Mouse (Mus musculus): Measurements from ENCODE around the gene Furin. TPM values are rescaled to one million over a fixed set of nuclear protein-coding genes. Genes with fewer than 3 reads are reported as not detected.
A peak's percentile ranks its signal among the peaks of the same experiment; 100 is the strongest.
"Not testable (repeated sequence)": the region's sequence is repeated elsewhere in the genome, so short reads cannot be mapped to it uniquely, and the experiment has no call there.

Gene Furin
- polyA plus RNA-seq, 1 experiment, result 25.3 TPM

DNA sequence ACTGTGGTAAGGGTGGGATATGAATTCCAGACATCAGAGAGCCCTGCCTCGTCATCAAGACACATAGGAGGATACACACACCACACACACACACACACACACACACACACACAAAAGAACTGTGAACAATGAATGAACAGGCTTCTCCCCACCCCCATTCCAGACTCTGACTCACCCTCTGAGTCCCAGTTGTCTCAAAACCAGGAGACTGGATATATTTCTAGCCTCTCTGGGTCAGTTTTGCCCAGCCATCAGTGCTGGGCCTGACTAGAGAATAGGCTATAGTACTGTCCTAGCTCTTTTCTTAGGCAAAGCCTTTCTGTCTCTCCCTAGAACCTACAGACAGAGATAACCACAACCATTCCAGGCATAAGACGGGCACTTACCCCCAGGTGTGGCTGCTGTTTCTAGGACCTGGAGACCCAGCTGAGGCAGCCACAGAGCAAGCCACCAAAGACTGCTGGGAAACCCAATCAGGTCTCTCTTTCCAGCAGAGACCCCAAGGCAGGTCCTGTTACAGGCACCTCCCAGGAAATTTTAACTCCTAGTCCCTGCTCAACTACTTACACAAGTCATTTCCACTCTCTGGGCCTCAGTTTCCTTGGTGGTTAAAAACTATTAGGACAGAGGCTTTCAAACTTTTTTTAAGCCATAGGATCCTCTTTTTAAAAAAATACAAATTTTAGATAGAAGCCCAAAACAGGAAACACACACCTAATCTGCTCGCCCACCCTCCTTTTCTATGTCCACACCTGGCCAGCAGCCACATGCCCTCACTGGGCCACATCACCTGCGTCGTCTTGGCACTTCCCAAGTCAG, 4.0 kb downstream of the Furin start:
- no peak for DNase-seq (ENCODE audit: low spot score)

DNA sequence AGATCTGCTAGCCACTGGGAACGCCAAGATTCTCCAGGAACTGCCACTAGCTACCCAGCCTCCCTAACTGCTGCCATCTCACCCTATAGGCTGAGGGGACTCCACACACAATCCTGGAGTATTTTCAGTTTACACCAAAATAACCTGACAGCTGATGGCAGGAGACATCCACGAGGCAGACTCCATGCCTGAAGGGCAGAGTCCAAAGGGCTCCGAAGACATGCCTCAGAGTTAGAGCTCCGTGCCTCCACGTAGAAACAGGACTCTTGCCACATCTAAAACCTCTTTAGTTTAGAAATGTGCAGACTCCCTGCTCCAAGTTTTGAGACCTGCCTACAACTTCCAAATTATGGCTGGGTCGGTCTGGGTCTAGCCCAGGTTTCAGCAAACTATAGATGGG, 4.7 kb downstream of the Furin start:
- DNase-seq (ENCODE audit: low spot score), result no peak

DNA sequence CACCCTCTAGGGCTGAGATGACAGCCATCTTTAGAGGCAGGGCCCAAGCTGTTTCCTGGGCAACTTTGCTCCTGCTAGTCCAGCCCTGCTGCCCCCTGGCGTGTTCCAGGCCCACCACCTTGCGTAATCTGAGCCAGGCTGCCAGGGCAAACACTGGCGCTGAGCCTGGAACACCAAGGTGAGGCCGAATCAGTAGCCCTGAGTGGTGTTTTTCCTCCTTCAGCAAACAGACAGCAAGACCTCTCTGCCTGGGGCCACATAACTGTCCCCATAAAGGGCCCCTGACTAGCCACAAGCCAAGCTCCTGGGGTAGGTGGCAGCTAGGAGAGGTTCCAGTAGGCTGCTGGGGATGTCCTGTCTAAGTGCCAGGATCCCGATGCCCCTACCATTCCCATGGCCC, 5.1 kb downstream of the Furin start:
- DNase-seq (ENCODE audit: low spot score), result peak; percentile 41

GRCm38 (mm10) chr7:80398654-80399444, 6.4 kb downstream of the Furin start:
- no peak for DNase-seq (ENCODE audit: low spot score)

DNA sequence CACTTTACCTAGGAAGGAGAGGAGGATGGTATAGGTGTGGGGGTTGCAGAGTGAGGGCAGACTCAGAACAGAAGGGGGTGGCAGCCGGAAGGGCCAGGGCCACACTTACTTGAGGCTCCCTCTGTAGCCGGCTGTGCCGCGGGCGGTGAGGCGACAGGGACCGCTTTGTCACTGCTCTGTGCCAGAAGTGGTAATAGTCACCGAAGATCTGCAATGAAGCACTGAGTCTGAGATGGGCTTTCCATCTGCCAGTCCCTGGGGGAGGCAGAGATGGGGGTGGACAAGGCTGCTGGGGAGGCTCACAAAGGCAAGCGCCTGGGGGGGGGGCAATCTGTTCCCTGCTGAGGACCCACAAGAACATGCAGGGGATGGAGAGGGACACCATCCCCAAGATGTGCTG, 7.2 kb downstream of the Furin start:
- no peak for DNase-seq (ENCODE audit: low spot score)

GRCm38 (mm10) chr7:80396427-80396826, 8.8 kb downstream of the Furin start:
- not testable (repeated sequence) for DNase-seq (ENCODE audit: low spot score)

DNA sequence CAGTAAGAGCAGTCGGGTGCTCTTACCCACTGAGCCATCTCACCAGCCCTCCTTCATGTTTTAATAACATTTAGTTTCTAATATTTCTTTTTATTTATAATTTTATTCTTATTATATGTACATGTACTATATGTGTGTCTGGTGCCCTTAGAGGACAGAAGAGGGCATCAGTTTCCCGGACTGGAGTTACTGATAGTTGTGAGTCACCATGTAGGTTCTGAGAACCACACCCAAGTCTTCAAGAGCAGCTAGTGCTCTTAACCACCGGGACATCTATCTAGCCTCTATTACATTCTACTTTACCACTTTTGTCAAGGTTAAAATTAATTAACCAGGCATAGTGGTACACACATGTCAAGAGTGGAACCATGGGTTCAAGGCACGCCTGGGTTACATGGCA, 10.6 kb downstream of the Furin start:
- DNase-seq (ENCODE audit: low spot score), result no peak

GRCm38 (mm10) chr7:80392119-80392518, 13.1 kb downstream of the Furin start:
- no peak for DNase-seq (ENCODE audit: low spot score)

DNA sequence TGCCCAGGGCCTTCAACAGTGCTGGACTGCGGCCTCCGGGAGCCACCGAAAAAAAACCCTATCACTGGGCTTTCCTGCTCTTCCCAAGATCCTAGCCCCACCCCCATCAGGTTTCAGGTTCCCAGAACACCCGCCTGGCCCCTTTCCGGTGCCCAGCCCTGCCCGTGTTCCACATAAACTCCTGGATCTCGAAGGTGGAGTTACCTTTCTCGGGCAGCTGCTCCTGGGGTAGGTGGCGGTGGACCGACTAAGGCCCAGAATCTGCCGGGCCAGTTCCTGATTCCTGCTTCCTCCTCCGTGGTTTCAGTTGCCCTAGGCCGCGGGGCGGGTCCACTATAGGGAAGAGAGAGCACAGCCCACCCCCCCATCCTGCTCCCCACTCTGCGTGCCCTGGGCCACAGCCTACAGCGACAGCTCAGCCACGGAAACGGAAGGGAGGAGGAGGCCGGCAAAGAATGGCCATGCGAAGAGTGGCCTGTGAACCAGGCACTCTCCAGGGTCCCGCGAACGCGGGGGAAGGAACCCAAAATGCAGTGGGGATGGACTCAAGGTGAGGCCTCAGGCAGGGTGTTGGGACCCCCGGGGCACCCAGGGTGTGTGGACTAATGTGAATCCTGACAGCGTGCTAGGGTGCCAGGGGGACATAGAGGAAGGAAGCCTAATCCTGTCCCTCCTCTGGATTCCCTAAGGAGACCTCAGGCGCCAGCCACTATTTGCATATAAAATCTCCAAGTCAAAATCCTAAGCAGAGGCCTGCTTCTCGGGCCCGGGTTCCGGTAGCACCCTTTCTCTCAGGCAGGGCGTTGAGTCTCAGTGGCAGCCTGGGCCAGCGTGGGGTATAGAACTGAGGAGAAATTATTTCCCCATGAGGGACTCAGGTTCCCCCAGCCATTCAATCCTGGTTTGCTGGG, 17.3 kb downstream of the Furin start, which contains the start of gene Fes:
Gene Fes, minus strand, starts transcription at position 314 of the 911 bp plus-strand sequence.
- peak; percentile 45 for DNase-seq (ENCODE audit: low spot score)

DNA sequence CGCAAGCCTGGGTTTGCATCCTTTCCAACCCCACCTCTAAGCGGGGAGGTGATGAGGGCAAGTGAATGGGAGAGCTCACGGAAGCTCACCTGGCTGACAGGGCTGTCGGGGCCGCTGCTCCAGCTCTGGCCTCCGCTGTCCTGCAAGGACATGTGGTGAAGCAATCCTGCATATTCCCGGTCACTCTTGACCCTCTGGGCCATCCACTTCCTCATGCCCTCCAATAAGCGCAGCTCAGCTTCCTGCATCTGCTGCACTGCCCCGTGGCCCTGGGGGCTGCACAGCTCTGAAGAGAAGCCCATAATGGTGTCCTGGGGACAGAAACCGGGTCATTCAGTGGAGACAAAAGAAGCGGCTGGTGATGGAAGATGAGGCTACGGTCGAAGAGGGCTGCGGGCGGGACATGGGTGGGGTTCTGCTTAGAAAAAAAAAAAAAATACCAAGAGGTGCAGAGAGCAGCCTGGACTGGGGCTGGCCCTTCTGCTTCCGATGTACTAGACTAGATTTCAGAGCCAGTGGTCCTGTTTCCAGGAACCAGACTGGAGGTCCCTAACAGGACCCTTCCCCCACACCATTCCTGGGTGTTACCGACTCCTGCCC, 18.1 kb downstream of the Furin start:
- no peak for DNase-seq (ENCODE audit: low spot score)

GRCm38 (mm10) chr7:80386235-80386930, 18.9 kb downstream of the Furin start:
- peak; percentile 86 for DNase-seq (ENCODE audit: low spot score)

GRCm38 (mm10) chr7:80382919-80383318, 22.3 kb downstream of the Furin start:
- DNase-seq (ENCODE audit: low spot score), result no peak

- DNase-seq (ENCODE audit: low spot score), result no peak
Measured at GRCm38 (mm10) chr7:80379531-80379930, 25.7 kb downstream of the Furin start.

- no peak for DNase-seq (ENCODE audit: low spot score)
Measured at GRCm38 (mm10) chr7:80377471-80377870, 27.8 kb downstream of the Furin start.

- DNase-seq (ENCODE audit: low spot score), result no peak
Measured at GRCm38 (mm10) chr7:80376192-80376591, 29.0 kb downstream of the Furin start.

GRCm38 (mm10) chr7:80375376-80376039, 29.7 kb downstream of the Furin start:
- DNase-seq (ENCODE audit: low spot score), result no peak

DNA sequence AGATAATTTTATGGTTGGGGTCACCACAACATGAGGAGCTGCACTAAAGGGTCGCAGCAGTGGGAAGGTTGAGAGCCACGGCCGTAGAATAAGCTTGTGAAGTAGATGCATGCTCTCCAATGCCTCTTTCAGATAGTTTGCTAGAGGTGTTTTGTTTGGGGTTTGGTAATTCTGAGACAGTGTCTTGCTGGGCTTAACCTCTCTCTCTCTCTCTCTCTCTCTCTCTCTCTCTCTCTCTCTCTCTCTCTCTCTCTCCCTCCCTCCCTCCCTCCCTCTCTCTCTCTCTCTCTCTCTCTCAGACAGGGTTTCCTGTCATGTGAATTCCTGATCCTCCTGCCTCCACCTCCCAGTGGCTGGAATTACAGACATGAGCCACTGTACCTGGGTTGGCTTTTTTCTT, 30.5 kb downstream of the Furin start:
- DNase-seq (ENCODE audit: low spot score), result no peak

- no peak for DNase-seq (ENCODE audit: low spot score)
Measured at GRCm38 (mm10) chr7:80374280-80374679, 31.0 kb downstream of the Furin start.

- no peak for DNase-seq (ENCODE audit: low spot score)
Measured at GRCm38 (mm10) chr7:80373850-80374249, 31.4 kb downstream of the Furin start.

GRCm38 (mm10) chr7:80373352-80373751, 31.9 kb downstream of the Furin start:
- no peak for DNase-seq (ENCODE audit: low spot score)

Data from urinary bladder, adult 2 months (tissue).